Mouse (Mus musculus): ENCODE results near the gene Aff3.

Gene Aff3

DNA sequence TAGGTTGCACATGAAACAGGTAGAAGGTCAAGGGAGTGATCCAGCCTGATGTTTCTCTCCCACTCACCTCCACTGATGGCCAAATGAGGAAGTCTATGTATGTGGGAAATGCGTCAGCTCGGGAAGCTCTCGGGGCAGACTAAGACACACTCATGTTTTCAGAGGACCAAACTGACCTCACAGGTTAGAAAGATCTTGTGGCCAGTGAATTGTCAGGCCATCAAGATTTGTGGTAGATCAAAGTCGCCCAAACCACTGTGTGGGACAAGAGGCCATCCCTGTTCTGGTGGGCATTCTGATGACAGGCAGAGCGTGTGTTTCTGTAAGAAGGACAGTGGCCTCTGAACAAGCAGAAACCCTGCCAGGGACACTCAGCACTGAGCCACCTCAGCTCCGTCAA is 175.0 kb downstream of the Aff3 start:
- no peak for DNase-seq (ENCODE audit: low spot score)

DNA sequence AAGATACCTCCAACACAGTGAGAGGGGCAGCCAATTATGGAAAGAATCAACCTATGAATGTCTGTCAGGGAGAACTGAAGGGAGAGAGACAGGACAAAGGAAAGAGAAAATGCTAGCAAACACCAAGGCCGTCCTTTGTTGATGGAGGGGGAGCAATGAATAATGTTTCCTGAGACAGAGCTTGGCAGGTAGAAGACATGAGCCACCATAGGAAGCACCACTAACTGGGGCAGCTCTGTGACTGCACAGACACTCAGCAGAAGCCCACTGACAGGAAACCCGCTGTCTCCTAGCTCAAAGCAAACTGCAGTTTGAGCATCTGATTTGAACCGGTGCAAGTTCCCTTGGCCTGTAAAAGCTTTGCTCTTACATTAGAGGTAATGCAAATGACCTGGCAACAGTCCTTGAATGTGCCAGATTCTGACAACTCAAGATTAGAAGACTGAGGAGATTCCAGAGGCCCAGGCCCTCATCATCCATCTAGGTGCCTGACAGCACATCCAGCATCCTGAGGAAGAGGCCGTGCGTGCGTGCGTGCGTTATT is 176.0 kb downstream of the Aff3 start:
- no peak for DNase-seq (ENCODE audit: low spot score)

DNA sequence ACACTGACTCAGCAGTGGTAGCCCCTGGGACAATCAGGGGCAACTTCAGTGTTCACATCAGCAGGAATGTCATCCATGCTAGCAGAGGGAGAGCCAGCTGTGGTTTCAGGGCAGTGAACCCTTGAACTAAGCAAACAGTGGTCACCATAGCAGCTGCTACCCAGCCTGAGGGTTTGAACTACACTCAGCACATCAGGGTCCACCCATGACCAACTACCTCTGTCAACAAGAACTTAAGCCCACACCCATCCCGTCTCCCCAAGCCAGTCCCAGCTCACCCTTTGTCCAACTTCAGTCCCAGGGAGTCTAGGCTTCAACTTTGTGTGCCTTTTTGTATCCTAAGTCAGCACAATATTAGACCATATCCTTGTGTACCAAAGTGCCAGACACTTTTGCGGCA is 176.9 kb downstream of the Aff3 start:
- no peak for DNase-seq (ENCODE audit: low spot score)

DNA sequence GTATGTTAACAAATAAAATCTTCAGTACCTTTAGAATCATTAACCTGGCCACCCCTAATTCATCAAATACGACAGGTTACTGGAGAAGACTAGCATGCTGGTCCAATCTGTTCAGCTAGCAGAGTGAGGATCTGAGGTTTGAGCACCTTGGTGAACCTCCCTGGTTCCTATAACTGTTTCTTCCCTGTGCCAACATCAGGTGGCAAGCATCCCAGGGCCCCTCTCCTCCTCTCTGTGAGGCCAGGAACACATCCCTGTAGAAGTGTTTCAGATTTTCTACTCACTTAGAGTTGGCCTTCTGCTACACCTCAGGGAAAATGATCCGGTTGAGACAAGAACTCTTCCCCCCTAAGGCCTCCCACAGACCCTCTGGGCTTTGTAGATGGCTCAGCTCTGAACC is 181.6 kb downstream of the Aff3 start:
- no peak for DNase-seq (ENCODE audit: low spot score)

DNA sequence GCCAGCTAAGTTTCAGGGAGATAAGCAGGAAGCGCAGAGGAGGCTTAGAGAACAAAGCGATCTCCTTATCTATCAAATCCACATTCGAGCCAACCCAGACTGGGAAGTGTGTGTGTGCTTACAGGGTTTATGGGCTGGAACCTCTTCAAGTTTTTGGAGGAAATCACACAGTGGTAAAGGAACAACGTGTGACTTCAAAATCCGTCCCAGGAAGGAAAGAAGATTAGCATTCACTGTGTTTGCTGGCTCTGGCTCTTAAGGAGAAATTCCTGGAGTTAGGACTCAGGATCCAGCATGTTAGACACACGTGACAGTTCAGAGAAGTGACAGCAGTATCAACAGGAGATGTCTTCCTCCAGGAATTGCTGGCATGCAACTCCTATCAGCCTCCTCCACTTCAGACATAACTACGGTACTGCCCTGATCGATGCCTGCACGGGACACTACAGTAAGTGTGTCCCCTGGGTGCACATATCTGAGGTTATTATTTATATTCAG is 186.5 kb downstream of the Aff3 start:
- DNase-seq (ENCODE audit: low spot score), result no peak

DNA sequence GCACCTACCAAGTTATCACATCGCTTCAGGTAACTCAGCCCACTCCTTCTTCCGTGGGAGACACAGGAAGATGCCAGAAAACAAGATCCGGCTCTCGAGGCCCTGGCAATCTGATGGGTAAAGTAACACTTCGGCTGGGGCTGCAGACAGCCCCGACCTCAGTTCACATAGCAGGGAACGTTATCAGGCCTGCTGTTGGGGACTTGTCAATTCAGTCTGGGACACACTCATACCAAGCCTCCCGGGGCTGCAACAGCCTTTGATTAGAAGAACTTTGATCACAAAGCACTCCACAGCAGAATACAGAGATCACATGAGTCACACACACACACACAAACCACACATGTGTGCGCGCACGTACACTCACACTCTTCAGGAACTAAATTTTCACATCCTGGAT is 193.9 kb downstream of the Aff3 start:
- DNase-seq (ENCODE audit: low spot score), result no peak

DNA sequence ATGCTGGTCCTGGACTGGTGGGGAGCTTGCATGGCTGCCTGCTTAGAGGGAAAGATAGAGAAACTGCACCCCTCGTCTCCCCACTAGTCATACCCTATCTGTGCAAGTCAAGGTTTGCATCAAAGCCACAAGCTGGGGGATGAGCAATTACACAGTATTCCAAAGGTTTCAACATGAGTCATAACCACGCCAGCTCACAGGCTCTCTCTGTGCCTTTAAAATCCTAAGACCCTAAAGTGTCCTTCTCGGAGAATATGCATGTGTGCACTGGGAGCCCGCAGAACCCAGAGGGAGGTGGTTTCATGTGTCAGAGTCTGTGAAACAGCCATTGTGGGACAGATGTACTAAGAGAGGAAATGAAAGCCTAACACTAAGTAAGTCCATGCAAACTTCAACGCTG is 194.6 kb downstream of the Aff3 start:
- no peak for DNase-seq (ENCODE audit: low spot score)

DNA sequence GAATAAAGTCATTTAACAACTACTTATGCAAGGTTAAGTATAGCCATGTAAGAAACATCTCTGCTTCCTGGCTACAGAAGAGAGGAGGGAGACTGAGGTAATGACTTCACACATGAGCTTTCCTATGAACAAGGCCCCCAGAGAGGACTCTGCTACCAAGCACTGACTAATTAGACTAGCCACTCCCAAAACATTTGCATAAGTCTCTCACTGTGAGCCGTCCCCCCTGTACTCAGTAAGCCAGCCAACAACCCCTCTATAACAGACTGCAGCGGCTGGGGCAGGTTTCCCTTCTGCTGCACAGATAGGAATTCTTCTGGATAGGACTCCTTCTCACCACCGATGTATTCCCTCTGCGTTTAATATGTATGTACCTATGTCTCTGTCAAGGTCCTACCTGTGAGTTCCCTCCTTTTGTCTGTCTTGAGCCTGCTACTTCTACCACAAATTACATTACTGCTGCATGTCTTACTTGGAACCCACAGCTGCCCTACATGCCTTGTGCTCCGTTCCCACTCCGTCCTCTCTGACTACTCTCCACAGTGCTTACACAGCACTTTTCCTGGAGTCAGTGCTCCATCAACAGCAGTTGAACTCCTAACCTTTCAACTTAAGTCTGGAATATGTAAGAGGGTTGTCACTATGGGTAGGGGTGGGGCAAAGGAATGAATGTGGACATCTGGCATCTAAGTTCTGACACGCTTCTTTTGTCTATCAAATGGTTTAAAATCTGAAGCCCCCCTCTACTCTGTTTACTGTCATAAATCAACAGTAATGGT is 197.3 kb downstream of the Aff3 start:
- DNase-seq (ENCODE audit: low spot score), result no peak

DNA sequence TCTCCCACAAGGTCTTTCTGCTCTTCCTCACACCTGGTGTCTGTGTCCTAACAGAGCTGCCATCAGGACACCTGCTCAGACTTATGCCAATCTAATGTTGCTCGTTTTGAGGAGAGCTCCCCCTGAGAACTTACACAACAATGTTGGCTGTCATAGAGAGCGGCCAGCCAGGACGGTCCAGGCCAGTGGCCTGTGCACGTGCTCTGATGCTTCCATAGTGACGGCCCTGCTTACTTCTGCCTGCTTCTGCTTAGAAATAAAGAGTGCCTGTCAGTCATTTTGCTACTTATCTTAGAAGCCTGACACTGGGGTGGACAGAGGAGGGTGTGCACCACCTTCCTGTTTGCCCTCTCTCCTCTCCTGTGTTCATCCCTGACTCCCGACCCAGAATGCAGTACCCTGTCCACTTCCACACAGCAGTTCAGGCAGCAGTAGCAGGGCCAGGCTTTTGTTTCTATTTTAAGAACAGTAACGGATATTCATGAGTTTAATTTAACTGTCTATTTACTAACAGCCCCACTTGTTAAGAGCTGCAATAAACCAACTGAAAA is 208.0 kb downstream of the Aff3 start:
- DNase-seq (ENCODE audit: low spot score), result no peak

DNA sequence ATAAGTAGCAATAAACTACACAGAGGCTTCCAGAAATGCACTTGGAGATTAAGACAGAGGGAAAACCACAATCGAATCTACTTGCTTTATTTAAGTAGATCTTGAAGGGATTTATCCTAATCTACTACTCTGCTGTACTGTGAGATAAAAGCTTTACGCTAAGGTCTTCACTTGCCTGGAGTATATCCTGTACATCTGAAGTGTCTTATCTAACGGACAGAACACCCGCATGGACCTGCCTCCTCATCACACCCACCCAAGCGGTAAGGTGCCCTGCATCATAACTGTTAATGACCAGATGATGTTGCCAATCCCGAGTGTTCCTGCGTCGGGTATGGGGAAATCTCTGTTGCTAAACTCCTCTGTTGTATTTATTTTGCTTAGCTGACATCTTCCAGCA is 209.8 kb downstream of the Aff3 start:
- DNase-seq (ENCODE audit: low spot score), result no peak

DNA sequence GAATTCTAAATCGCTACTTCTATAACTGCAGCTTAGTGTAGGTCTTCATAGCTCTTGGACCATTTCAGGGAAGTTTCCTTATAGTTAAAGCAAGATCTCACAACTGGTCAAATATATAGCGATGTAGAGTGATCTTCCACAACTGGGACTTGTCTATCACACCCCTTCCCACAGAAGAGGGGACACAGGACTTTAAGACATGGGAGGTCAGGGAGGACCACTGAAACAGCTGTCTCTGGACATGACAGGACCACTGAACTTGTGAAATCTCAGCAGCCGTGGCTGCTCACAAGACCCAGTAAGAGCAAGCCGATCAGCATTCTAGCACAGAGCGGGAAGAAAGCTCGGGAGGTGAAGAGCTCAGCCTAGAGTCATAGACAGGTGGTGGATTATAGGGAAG is 213.4 kb downstream of the Aff3 start:
- no peak for DNase-seq (ENCODE audit: low spot score)

DNA sequence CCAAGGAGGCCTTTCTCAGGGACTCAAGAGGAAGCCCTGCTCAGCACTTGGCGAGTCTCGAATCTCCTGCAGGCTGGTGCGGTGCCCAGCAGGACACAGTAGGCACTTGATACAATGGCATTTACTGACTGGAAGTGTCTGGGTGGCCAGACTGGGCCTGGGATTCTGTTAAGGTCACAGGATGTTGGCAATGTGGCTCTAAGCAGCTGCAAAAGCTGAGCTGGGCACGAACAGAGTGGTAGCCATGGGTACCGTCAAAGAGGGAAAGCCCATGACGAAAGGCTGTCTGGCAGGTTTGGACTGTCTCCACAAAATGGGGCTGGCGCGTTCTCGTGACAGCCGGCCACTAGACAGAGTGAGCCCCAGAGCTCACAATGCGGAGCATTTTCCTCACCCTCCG is 214.1 kb downstream of the Aff3 start:
- no peak for DNase-seq (ENCODE audit: low spot score)

DNA sequence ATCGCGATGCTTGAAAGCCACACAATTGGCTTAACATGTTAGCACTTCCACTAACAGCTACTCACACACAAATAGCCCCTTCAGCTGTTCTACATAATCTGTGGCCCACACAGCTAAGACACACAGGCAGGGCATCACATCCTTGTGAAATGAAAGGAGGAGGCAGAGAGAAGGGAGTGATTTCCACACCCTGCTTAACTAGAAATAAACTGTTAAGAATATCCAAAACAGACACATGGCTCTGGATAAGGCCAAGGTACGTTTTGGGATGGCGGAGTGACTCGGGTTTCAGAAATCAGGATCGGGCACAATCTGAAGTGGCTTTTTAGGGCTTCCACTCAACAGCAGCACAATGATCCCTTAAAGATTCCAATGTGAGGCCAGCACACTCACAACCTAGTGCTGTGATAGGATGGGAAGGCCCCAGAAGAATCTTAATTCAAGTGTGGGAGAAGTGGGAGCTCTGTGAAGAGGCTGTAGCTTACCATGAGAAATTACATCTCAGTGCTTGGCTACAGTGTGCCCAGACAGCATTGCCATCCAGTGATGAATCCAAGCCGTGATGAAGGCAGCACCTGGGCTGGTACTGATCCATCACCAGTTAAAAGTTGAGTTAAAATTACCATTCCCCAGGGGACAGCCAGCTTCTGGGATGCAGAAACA is 214.8 kb downstream of the Aff3 start:
- DNase-seq (ENCODE audit: low spot score), result no peak

DNA sequence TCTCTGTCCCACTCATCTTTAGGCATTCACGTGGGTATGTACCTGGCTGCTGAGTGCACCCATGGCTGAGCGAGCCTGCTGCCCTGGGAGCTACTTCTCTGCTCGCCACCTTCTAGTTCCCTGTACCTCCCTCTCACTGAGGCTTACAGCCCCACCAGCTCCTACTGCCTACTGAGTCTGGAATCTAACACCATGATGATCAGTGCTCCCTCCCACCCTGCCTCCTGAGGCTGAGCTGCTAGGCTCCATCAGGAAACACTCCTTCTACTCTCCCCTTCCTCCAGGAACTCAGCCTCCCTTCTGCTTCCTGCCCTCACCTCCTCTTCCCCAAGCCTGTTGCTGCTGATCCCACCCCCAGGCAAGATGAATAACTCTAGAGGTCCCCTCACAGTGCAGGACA is 215.9 kb downstream of the Aff3 start:
- no peak for DNase-seq (ENCODE audit: low spot score)

DNA sequence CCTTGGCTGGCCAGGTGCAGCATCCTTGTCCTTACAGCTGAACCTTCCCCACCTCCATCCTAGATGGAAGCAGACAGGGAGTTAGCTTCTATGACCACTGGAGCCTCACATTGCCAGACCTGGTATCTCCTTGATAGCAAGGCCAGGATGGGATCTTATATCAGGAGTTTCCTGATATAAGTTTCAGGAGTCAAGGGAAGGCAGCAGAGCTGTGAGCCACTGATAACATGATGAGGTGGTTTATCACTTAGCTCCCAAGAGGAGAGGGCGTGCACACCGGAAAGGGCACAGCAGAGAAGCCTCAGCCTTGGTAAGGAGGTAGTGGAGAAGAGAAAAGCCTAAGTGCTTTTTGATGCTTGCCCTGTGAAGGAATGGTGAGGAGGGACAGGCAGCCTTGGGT is 217.2 kb downstream of the Aff3 start:
- no peak for DNase-seq (ENCODE audit: low spot score)

DNA sequence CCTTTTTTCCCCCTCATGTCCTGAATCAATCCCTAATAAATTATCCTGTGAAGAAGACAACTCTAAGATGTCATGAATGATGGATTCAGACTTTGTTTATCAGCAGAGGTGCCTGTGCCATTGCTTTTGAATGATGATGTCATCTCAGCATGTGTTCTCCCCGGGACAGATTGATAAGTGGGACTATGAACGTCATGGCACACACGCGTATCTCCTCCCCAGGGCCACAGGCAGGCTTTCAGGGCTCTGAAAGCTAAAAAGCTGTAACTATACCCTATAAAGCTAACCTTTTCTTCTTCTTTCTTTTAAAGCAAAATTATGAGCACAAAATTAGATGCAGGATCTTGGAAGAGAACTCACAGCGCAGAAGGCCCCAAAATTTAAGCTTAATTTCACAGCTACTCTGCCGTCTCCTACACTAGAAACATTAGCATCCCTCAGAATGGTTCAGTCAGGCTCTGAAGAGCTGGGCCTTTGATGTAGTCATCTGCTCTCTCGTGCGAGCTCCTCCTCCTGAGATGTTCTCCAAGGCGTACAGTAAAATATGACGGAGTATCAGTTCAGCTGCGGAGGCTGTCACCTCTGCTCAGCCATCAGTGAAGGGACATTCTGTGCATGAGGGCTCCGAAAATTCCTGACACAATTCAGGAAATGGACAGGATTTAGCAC is 218.5 kb downstream of the Aff3 start:
- DNase-seq (ENCODE audit: low spot score), result no peak

DNA sequence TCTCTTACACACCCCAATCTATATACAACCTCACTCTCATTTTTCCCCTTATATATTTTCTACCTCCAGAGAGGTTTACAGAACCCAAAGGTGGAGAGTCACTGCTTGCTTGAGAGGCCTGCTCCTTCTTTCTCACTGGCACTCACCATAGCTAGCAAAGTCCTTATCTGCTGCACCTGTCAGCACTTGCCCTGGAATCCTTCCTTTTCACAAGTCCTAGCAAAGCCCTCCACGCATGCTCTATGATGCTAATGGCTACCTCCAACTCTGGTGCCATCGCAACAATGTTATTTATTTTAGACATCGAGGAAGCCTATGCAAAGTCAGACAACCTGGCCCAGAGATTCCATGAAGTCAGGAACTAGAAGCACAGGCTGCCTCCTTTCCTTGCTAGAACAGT is 221.9 kb downstream of the Aff3 start:
- DNase-seq (ENCODE audit: low spot score), result no peak

DNA sequence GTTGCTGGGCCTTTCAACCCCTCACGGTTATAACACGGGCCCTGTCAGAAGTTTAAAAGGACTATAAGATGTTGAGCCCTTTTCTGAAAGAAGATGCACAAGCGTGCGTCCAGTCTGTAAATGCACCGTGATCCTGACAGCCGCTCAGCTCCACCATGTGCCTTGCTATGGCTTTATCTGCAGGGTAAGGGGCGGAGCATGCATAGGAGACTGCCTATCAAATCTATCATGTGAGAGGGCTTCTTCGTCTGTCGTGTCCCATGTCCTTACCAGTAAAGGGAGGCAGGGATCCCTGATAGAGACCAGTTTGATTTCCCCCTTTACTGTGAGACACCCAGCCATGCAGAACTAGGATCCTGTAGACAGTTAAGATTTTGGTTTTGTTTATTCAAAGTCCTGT is 222.3 kb downstream of the Aff3 start:
- no peak for DNase-seq (ENCODE audit: low spot score)

DNA sequence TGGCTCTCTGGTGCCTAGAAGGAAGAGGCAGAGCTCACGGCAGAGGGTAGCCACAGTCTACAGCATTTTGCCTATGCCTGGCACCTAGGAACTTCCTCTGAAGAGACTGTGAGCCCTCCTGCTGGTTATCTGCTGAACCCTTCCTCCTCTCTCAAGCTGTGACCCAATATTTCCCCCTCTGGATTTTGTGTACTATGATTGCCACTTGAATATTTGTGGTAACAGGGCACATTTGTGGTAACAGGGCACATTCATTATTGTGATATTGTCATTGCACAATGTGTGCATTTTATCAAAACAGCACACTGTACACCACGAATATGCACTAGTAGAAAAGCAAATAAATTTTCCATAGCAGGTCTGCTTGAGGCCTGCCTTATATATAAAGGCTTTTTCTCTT is 223.0 kb downstream of the Aff3 start:
- no peak for DNase-seq (ENCODE audit: low spot score)

DNA sequence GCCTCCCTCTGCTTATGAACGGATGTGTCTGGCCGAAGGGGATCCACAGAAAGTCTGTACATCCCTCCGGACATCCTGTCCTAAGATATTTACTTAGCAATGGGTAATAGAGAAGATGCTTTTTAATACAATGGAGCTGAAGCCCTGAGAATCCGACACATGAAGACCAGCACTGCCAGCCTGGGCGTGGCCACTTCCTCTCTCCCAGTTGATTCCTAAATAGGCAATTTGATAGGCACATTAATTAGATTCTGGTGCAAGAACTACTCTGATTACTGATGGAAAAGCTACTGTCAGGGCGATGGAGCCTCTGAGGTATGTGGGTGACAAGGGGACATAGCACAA is 224.3 kb downstream of the Aff3 start:
- DNase-seq (ENCODE audit: low spot score), result no peak

DNA sequence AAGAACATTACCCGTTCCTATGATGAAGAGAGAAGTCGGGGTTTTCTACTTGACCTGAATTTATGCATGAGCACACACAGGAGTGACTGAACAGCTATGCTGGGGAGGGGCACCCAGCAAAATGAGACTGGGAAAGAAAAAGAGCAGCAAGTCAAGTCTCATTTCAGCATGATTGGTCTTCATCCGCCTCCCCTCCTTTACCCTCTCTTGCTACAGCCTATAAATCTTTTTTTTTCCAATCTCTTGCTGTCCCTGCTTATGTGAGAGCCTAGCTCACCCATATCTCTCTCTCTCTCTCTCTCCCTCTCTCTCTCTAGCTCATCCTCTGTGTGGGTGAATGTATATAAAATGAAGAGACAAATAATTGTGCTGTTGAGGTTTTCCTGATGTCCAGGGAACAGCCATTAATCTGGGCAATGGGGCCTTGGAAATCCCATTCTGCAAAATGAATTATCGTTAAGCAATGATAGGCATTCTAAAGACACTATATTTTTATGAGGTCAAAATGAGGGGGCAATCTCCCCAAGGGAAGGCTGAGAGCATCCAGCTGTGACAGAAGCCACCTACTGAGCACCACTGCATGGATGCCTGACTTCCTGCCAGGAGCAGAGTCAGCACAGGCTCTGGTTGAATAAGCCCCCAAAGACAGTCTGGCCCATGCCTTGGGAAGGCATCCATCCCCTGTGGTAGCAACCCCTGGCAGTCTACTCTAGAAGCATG is 224.8 kb downstream of the Aff3 start:
- no peak for DNase-seq (ENCODE audit: low spot score)

DNA sequence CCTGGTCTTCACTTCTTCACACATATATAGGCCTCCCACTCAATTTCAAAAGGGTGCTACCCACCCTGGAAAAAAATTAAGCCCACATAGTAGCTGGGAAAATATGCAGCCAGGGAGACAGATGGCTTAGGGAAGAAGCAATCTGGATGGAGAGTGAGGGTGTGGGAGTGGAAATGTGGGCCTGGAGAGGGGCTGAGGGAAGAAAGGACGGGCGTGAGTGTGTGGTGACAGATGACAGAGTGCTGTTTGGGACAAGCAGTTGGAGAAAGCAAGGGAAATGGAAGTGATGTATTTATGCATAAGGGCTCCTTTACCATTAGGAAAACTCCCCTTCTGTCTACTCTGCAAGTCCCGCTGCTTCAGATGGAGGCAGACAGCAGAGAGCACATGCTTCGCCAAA is 226.3 kb downstream of the Aff3 start:
- DNase-seq (ENCODE audit: low spot score), result no peak

Data from MN1 (cell line).